Mouse (Mus musculus) liver, embryonic 11.5 days (tissue): ENCODE measurements at regions not wholly inside any gene's neighbourhood (a gene's known extent, or its start where the extent isn't known, plus 50 kb on each side); places are given as distances from the start of the nearest gene placed in this dataset.

Experiments used
- ATAC-seq: fragments of 200-750 bp; cut with Nextera tagmentation; replicated peaks from 2 replicates; pipeline ENCODE4 v1.8.0; 2017; ENCODE audit warnings: moderate number of reproducible peaks, mild to moderate bottlenecking, moderate TSS enrichment, moderate library complexity; ENCODE audit not compliant: low FRiP score
- DNase-seq: peaks from one replicate; pipeline ENCODE4 v3.0.0-alpha.2; 2017; ENCODE audit warnings: low spot score
- H3K27ac ChIP-seq: fragments of 300-500 bp; sonication (generic); 2 replicates; pipeline ENCODE4 v1.5.1; 2014; ENCODE audit warnings: mild to moderate bottlenecking, low read depth, low read length, control low read depth
- H3K27me3 ChIP-seq: fragments of 300-500 bp; sonication (generic); replicated peaks from 2 replicates; pipeline ENCODE4 v1.6.1; 2014; ENCODE audit warnings: low read length, mixed read lengths; ENCODE audit not compliant: control insufficient read depth, insufficient read depth
- H3K36me3 ChIP-seq: fragments of 300-500 bp; sonication (generic); 2 replicates; pipeline ENCODE4 v1.6.1; 2014; ENCODE audit warnings: mild to moderate bottlenecking, low read length, moderate library complexity, mixed read lengths; ENCODE audit not compliant: control insufficient read depth, insufficient read depth
- H3K4me1 ChIP-seq: fragments of 300-500 bp; sonication (generic); replicated peaks from 2 replicates; pipeline ENCODE4 v1.6.1; 2014; ENCODE audit warnings: low read length, mixed read lengths; ENCODE audit not compliant: control insufficient read depth, insufficient read depth
- H3K4me2 ChIP-seq: fragments of 300-500 bp; sonication (generic); 2 replicates; pipeline ENCODE4 v1.6.1; 2014; ENCODE audit warnings: mild to moderate bottlenecking, control low read depth, moderate library complexity
- H3K4me3 ChIP-seq: fragments of 300-500 bp; sonication (generic); 2 replicates; pipeline ENCODE4 v1.5.1; 2014; ENCODE audit warnings: low read depth, low read length, control low read depth
- H3K9ac ChIP-seq: fragments of 300-500 bp; sonication (generic); 2 replicates; pipeline ENCODE4 v1.6.1; 2014; ENCODE audit warnings: low read depth, low read length, control low read depth
- H3K9me3 ChIP-seq: fragments of 300-500 bp; sonication (generic); 2 replicates; pipeline ENCODE4 v1.6.1; 2016; ENCODE audit warnings: low read length, inconsistent platforms, mixed read lengths; ENCODE audit not compliant: control insufficient read depth
- WGBS: fragments of 180-500 bp; shearing (Covaris S2); extraction: QIAGEN DNeasy Blood & Tissue Kit; methylation state at CpG from one replicate; pipeline ENCODE4 v1.1.7; 2014; 5-methylcytosine and 5-hydroxymethylcytosine counted together

- DNase-seq (no peak), ATAC-seq (no peak)
- Histone ChIP-seq H3K9ac (no peak overlapping the region), H3K4me2 (no peak overlapping the region), H3K27me3 (no peaks in the 10 kb centered on the region; the same call in 1 of the 2 replicates), H3K27ac (no peak overlapping the region), H3K4me3 (no peak overlapping the region), H3K4me1 (peaks cover 5% of the 10 kb centered on the region; the same call in 1 of the 2 replicates), H3K36me3 (no peaks in the 10 kb centered on the region), H3K9me3 (no peaks in the 10 kb centered on the region)
- WGBS: 75% methylated on average over 3 of the region's 3 CpGs
Observed at GRCm38 (mm10) chr9:61813291-61813690, 101.1 kb downstream of the Rplp1 start.

GRCm38 (mm10) chr9:61812315-61812714, 102.0 kb downstream of the Rplp1 start:
- H3K27ac ChIP-seq: no peak overlapping the region

GRCm38 (mm10) chr9:61810456-61810855, 103.9 kb downstream of the Rplp1 start:
- H3K9ac ChIP-seq: no peak overlapping the region
- no peaks in the 10 kb centered on the region for H3K4me1 ChIP-seq
- no peaks in the 10 kb centered on the region for H3K9me3 ChIP-seq
- H3K36me3 ChIP-seq: no peaks in the 10 kb centered on the region
- H3K27me3 ChIP-seq: 0 out of 2 replicates have a peak, but pooled peaks cover 3% of the 10 kb centered on the region
- H3K4me2 ChIP-seq: no peak overlapping the region
- DNase-seq: no peak
- 71% methylated on average over 4 of the region's 4 CpGs for WGBS
- ATAC-seq: no peak
- H3K4me3 ChIP-seq: no peak overlapping the region
- H3K27ac ChIP-seq: no peak overlapping the region

More at GRCm38 (mm10) chr9:61812315-61812714, 102.0 kb downstream of the Rplp1 start:
- H3K9ac ChIP-seq: no peak overlapping the region
- H3K36me3 ChIP-seq: no peaks in the 10 kb centered on the region
- no peaks in the 10 kb centered on the region for H3K9me3 ChIP-seq
- DNase-seq (no peak), ATAC-seq (0 out of 2 replicates have a peak, but pooled peaks have one; percentile 43)
- 77% methylated on average over 9 of the region's 9 CpGs for WGBS
- H3K4me3 ChIP-seq: no peak overlapping the region
- no peak overlapping the region for H3K4me2 ChIP-seq
- peaks cover 5% of the 10 kb centered on the region; the same call in 1 of the 2 replicates for H3K4me1 ChIP-seq
- peaks cover 1% of the 10 kb centered on the region; the same call in 1 of the 2 replicates for H3K27me3 ChIP-seq

- H3K9me3 ChIP-seq: no peaks in the 10 kb centered on the region
- WGBS: 65% methylated on average over 12 of the region's 12 CpGs
- ATAC-seq (peak; percentile 43; the same call in 1 of the 2 replicates), DNase-seq (no peak)
- no peak overlapping the region for H3K4me3 ChIP-seq
- H3K27ac ChIP-seq: no peak overlapping the region
- H3K4me1 ChIP-seq: no peaks in the 10 kb centered on the region
- no peak overlapping the region for H3K4me2 ChIP-seq
- H3K9ac ChIP-seq: no peak overlapping the region
- H3K27me3 ChIP-seq: 0 out of 2 replicates have a peak, but pooled peaks cover 3% of the 10 kb centered on the region
- H3K36me3 ChIP-seq: no peaks in the 10 kb centered on the region
Observed at GRCm38 (mm10) chr9:61808351-61809225, 105.8 kb downstream of the Rplp1 start.

- H3K27me3 ChIP-seq: 0 out of 2 replicates have a peak, but pooled peaks cover 3% of the 10 kb centered on the region
- DNase-seq (no peak), ATAC-seq (no peak)
- H3K9ac ChIP-seq: no peak overlapping the region
- H3K4me2 ChIP-seq: no peak overlapping the region
- H3K4me3 ChIP-seq: no peak overlapping the region
- 83% methylated on average over 2 of the region's 2 CpGs for WGBS
- no peaks in the 10 kb centered on the region for H3K9me3 ChIP-seq
- H3K4me1 ChIP-seq: no peaks in the 10 kb centered on the region
- no peak overlapping the region for H3K27ac ChIP-seq
- H3K36me3 ChIP-seq: no peaks in the 10 kb centered on the region
Observed at GRCm38 (mm10) chr9:61805971-61806370, 108.4 kb downstream of the Rplp1 start.

GRCm38 (mm10) chr9:61803555-61803954, 110.8 kb downstream of the Rplp1 start:
- Histone ChIP-seq H3K27ac (no peak overlapping the region), H3K9ac (no peak overlapping the region), H3K27me3 (0 out of 2 replicates have a peak, but pooled peaks cover 3% of the 10 kb centered on the region), H3K9me3 (no peaks in the 10 kb centered on the region), H3K4me3 (no peak overlapping the region), H3K36me3 (no peaks in the 10 kb centered on the region), H3K4me2 (no peak overlapping the region), H3K4me1 (no peaks in the 10 kb centered on the region)
- DNase-seq: no peak
- ATAC-seq: no peak
- 46% methylated on average over 3 of the region's 3 CpGs for WGBS

GRCm38 (mm10) chr9:61802694-61803093, 111.6 kb downstream of the Rplp1 start:
- Histone ChIP-seq H3K27ac (no peak overlapping the region), H3K36me3 (no peaks in the 10 kb centered on the region), H3K27me3 (0 out of 2 replicates have a peak, but pooled peaks cover 3% of the 10 kb centered on the region), H3K4me2 (no peak overlapping the region), H3K9ac (no peak overlapping the region), H3K4me1 (no peaks in the 10 kb centered on the region), H3K4me3 (no peak overlapping the region), H3K9me3 (no peaks in the 10 kb centered on the region)
- ATAC-seq (no peak), DNase-seq (no peak)
- 74% methylated on average over 5 of the region's 5 CpGs for WGBS

- Histone ChIP-seq H3K36me3 (no peaks in the 10 kb centered on the region), H3K4me1 (no peaks in the 10 kb centered on the region), H3K4me2 (no peak overlapping the region), H3K27ac (no peak overlapping the region), H3K9ac (no peak overlapping the region), H3K27me3 (no peaks in the 10 kb centered on the region), H3K9me3 (no peaks in the 10 kb centered on the region), H3K4me3 (no peak overlapping the region)
- WGBS: 41% methylated on average over 1 of the region's 1 CpGs
- no peak for ATAC-seq
- no peak for DNase-seq
Observed at GRCm38 (mm10) chr9:61799535-61799934, 114.8 kb downstream of the Rplp1 start.

- DNase-seq: no peak
- no peaks in the 10 kb centered on the region for H3K9me3 ChIP-seq
- H3K27me3 ChIP-seq: no peaks in the 10 kb centered on the region
- no peak overlapping the region for H3K4me3 ChIP-seq
- no peak overlapping the region for H3K9ac ChIP-seq
- no peaks in the 10 kb centered on the region for H3K36me3 ChIP-seq
- 57% methylated on average over 5 of the region's 5 CpGs for WGBS
- H3K4me1 ChIP-seq: no peaks in the 10 kb centered on the region
- no peak overlapping the region for H3K27ac ChIP-seq
- ATAC-seq: no peak
- no peak overlapping the region for H3K4me2 ChIP-seq
Observed at GRCm38 (mm10) chr9:61795910-61796309, 118.4 kb downstream of the Rplp1 start.
